In genomic region chrX:58967969-58968368, GRCm38 (mm10) we compare ENCODE assay signal across 18 mouse cellular contexts. TPM values are rescaled to one million over a fixed set of nuclear protein-coding genes. Genes with fewer than 3 reads are reported as not detected.
DNase-seq lines count a peak whose midpoint lies in the region; ATAC-seq lines count a peak whose summit lies in the region.
"Had no signal": no experiment of that assay in that cellular context is flagged by ENCODE, and none has a peak within 500 bp of the region (broad histone marks: within the 10 kb centered on the region; RNA-seq: fewer than 3 reads in every experiment).

No protein-coding gene starts in this region.

- H3K9ac ChIP-seq in embryonic facial prominence, embryonic 11.5 days (replicated peaks; ENCODE audit: low read length), result no peak overlapping the region
- no peak overlapping the region for H3K9ac ChIP-seq in midbrain, embryonic 11.5 days (ENCODE audit: low read length)
- H3K9ac ChIP-seq: embryonic facial prominence, embryonic 12.5 days; heart, embryonic 15.5 days had no signal

- H3K4me3 ChIP-seq in embryonic facial prominence, embryonic 11.5 days (ENCODE audit: low read depth, low read length), result no peak overlapping the region
- H3K4me3 ChIP-seq in embryonic facial prominence, embryonic 10.5 days, result no peak overlapping the region
- H3K4me3 ChIP-seq in midbrain, embryonic 11.5 days (ENCODE audit: low read depth, low read length), result no peak overlapping the region
- H3K4me3 ChIP-seq: embryonic facial prominence, embryonic 12.5 days; heart, embryonic 15.5 days had no signal

- 86% methylated on average over 2 of the region's 2 CpGs for WGBS in embryonic facial prominence, embryonic 11.5 days
- 86% methylated on average over 2 of the region's 2 CpGs for WGBS in embryonic facial prominence, embryonic 10.5 days
- WGBS in midbrain, embryonic 11.5 days, result 43% methylated on average over 2 of the region's 2 CpGs

- no peak for ATAC-seq in embryonic facial prominence, embryonic 11.5 days (replicated peaks; ENCODE audit: insufficient number of reproducible peaks, low FRiP score, low TSS enrichment, low read depth)
- ATAC-seq in midbrain, embryonic 11.5 days (ENCODE audit: low FRiP score), result peak; percentile 94
- ATAC-seq: inflammation-experienced regulatory T-cells, adult 6 months; lung, postnatal 0 days; Patski had no signal

- H3K36me3 ChIP-seq in embryonic facial prominence, embryonic 11.5 days (replicated peaks; ENCODE audit: control insufficient read depth, insufficient read depth, low read depth, low read length), result no peaks in the 10 kb centered on the region
- H3K36me3 ChIP-seq in embryonic facial prominence, embryonic 10.5 days (replicated peaks), result no peaks in the 10 kb centered on the region
- H3K36me3 ChIP-seq in midbrain, embryonic 11.5 days (ENCODE audit: control insufficient read depth, insufficient read depth, low read length), result no peaks in the 10 kb centered on the region
- H3K36me3 ChIP-seq: embryonic facial prominence, embryonic 12.5 days; heart, embryonic 15.5 days had no signal

- H3K27ac ChIP-seq in embryonic facial prominence, embryonic 11.5 days (replicated peaks; ENCODE audit: low read depth, low read length), result no peak overlapping the region
- H3K27ac ChIP-seq in embryonic facial prominence, embryonic 10.5 days (replicated peaks), result no peak overlapping the region
- no peak overlapping the region for H3K27ac ChIP-seq in midbrain, embryonic 11.5 days (ENCODE audit: low read depth, low read length)
- H3K27ac ChIP-seq: embryonic facial prominence, embryonic 12.5 days; heart, embryonic 15.5 days had no signal

- no peaks in the 10 kb centered on the region for H3K27me3 ChIP-seq in embryonic facial prominence, embryonic 11.5 days (ENCODE audit: control insufficient read depth, insufficient read depth, low read length)
- H3K27me3 ChIP-seq in embryonic facial prominence, embryonic 10.5 days (replicated peaks; ENCODE audit: low read depth, poor library complexity, severe bottlenecking), result no peaks in the 10 kb centered on the region
- H3K27me3 ChIP-seq in midbrain, embryonic 11.5 days (ENCODE audit: control insufficient read depth, insufficient read depth, low read length), result no peaks in the 10 kb centered on the region
- H3K27me3 ChIP-seq: embryonic facial prominence, embryonic 12.5 days; heart, embryonic 15.5 days had no signal

- H3K4me1 ChIP-seq in embryonic facial prominence, embryonic 11.5 days (ENCODE audit: control insufficient read depth, insufficient read depth, low read length), result no peaks in the 10 kb centered on the region
- no peaks in the 10 kb centered on the region for H3K4me1 ChIP-seq in embryonic facial prominence, embryonic 10.5 days
- H3K4me1 ChIP-seq in midbrain, embryonic 11.5 days (ENCODE audit: control insufficient read depth, insufficient read depth, low read length), result no peaks in the 10 kb centered on the region
- H3K4me1 ChIP-seq: embryonic facial prominence, embryonic 12.5 days; heart, embryonic 15.5 days had no signal

- H3K9me3 ChIP-seq in embryonic facial prominence, embryonic 11.5 days (replicated peaks; ENCODE audit: control insufficient read depth, low read length), result no peaks in the 10 kb centered on the region
- H3K9me3 ChIP-seq in embryonic facial prominence, embryonic 10.5 days, result no peaks in the 10 kb centered on the region
- no peaks in the 10 kb centered on the region for H3K9me3 ChIP-seq in midbrain, embryonic 11.5 days (ENCODE audit: control insufficient read depth, low read length)
- H3K9me3 ChIP-seq: embryonic facial prominence, embryonic 12.5 days; heart, embryonic 15.5 days had no signal

- no peak overlapping the region for H3K4me2 ChIP-seq in embryonic facial prominence, embryonic 11.5 days (ENCODE audit: low read depth, low read length)
- H3K4me2 ChIP-seq in midbrain, embryonic 11.5 days, result no peak overlapping the region
- H3K4me2 ChIP-seq: embryonic facial prominence, embryonic 12.5 days; heart, embryonic 15.5 days; liver, embryonic 11.5 days had no signal

- DNase-seq in embryonic facial prominence, embryonic 11.5 days (ENCODE audit: low spot score), result peak; percentile 0
- no peak for DNase-seq in embryonic facial prominence, embryonic 10.5 days (ENCODE audit: low spot score)
- DNase-seq in right cerebral cortex, adult 18-20 months, result peak; percentile 0
- no peak for DNase-seq in right cerebral cortex, postnatal 14 days
- peak; percentile 84 for DNase-seq in midbrain, embryonic 11.5 days (ENCODE audit: low spot score, missing footprints)
- peak; percentile 8 for DNase-seq in telencephalon, adult 2 months (ENCODE audit: low read depth, low spot score)
- DNase-seq in testis, postnatal 14 days (ENCODE audit: low spot score), result no peak
- DNase-seq in thymus, adult 18-20 months, result no peak
- DNase-seq: adrenal gland, adult 8-10 months; kidney, postnatal 10 days had no signal

RNA-seq across cellular contexts. Expression of gene 4930550L24Rik, which starts 58.8 kb away (rescaled TPM):
- 0.13 and 0.22 TPM in 2 replicates for polyA plus RNA-seq in embryonic facial prominence, embryonic 11.5 days (2014; fragmentation: Nextera tagmentation; extraction: Ambion mirVana)
- polyA plus RNA-seq in embryonic facial prominence, embryonic 10.5 days (2016; fragmentation: Nextera tagmentation; extraction: Ambion mirVana), result 0.12 TPM in 1 of 2 replicates, not detected in the other
- 0.08 and 0.10 TPM in 2 replicates for polyA plus RNA-seq in midbrain, embryonic 11.5 days (2014; fragmentation: Nextera tagmentation; extraction: Ambion mirVana)
- polyA plus RNA-seq: frontal cortex, adult 2 months; gonadal fat pad, adult 2 months; heart, embryonic 15.5 days; inflammation-experienced regulatory T-cells, adult 6 months; Patski had no signal

Comparison
In these comparisons a context has a peak if more than half of its experiments do, and no peak if none do; other contexts are left out.
1. DNase-seq: peak in embryonic facial prominence, embryonic 11.5 days (single experiment), right cerebral cortex, adult 18-20 months (single experiment), midbrain, embryonic 11.5 days (single experiment) and telencephalon, adult 2 months (single experiment); none in embryonic facial prominence, embryonic 10.5 days (single experiment), right cerebral cortex, postnatal 14 days (single experiment), testis, postnatal 14 days (single experiment) and thymus, adult 18-20 months (0 of 2).